Mouse (Mus musculus): ENCODE results near the gene Gprasp1. TPM values are rescaled to one million over a fixed set of nuclear protein-coding genes. Genes with fewer than 3 reads are reported as not detected.
"Not testable (repeated sequence)": the region's sequence is repeated elsewhere in the genome, so short reads cannot be mapped to it uniquely, and the experiment has no call there.

The Gprasp1 gene
- polyA plus RNA-seq, 1 experiment from 2014 or later = 37.7 TPM

DNA sequence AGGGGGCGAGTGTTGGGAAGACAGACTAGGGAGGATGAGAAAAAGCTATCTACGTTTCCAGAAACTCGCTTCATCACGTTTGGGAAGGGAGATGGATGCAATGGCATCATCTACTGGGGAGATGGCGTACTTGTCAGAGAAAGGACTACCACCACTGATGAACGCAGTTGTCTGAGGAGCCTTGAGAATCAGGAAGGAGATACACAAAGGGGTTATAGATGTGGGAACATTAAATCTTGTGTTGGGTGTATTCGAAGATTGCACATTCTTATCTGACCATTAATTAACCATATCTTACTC, 473 bp downstream of the Gprasp1 start:
- ATAC-seq (ENCODE audit: insufficient number of reproducible peaks, insufficient read depth, low FRiP score, low read depth) = no peak
- WGBS = 14% methylated on average over 7 of the region's 7 CpGs

DNA sequence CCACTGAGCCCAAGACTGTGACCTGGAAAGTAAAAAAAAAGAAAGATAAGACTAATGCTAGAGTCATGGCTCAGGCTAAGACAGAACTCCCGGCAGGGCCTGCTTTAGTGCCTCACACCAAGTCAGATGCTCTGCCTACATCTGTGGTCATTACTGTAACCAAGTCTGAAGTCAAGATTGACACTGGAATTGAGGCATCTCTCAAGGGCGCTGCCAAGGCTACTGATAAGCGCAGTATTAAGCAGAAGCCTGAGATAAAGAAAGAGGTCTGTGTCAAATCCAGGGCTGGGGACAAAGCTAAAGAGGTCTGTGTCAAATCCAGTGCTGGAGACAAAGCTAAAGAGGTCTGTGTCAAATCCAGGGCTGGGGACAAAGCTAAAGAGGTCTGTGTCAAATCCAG, 2.8 kb downstream of the Gprasp1 start:
- 56% methylated on average over 3 of the region's 3 CpGs for WGBS
- peaks cover 29% of the 10 kb centered on the region for H3K36me3 ChIP-seq (ENCODE audit: control insufficient read depth, insufficient read depth, low read length)
- not testable (repeated sequence) for H3K4me1 ChIP-seq (ENCODE audit: control insufficient read depth in 2 of 2, insufficient read depth in 2 of 2, low read length in 2 of 2); H3K9ac ChIP-seq (ENCODE audit: low read length); H3K9me3 ChIP-seq (ENCODE audit: control insufficient read depth, low read length); ATAC-seq (ENCODE audit: insufficient number of reproducible peaks, insufficient read depth, low FRiP score, low read depth); H3K27ac ChIP-seq (replicated peaks in 1 of 2; ENCODE audit: control insufficient read depth in 1 of 2, insufficient read depth in 1 of 2, low read depth in 2 of 2, low read length in 2 of 2); H3K4me2 ChIP-seq (ENCODE audit: low read length); H3K4me3 ChIP-seq (ENCODE audit: control insufficient read depth in 1 of 2, insufficient read depth in 1 of 2, low read depth in 1 of 2, low read length in 2 of 2); H3K27me3 ChIP-seq (ENCODE audit: control insufficient read depth, insufficient read depth, low read length)

More for the DNA sequence above, 473 bp downstream of the Gprasp1 start:
- Histone ChIP-seq H3K27ac (replicated peaks in 1 of 2; ENCODE audit: control insufficient read depth in 1 of 2, insufficient read depth in 1 of 2, low read depth in 2 of 2, low read length in 2 of 2) (peak overlapping the region; percentile 46 to 81; a peak in 3 of 4 replicates), H3K4me1 (ENCODE audit: control insufficient read depth in 2 of 2, insufficient read depth in 2 of 2, low read length in 2 of 2) (no peaks in the 10 kb centered on the region), H3K4me3 (ENCODE audit: control insufficient read depth in 1 of 2, insufficient read depth in 1 of 2, low read depth in 1 of 2, low read length in 2 of 2) (peak overlapping the region; percentile 67 to 76), H3K27me3 (ENCODE audit: control insufficient read depth, insufficient read depth, low read length) (no peaks in the 10 kb centered on the region), H3K9ac (ENCODE audit: low read length) (peak overlapping the region; percentile 80), H3K4me2 (ENCODE audit: low read length) (peak overlapping the region; percentile 65), H3K36me3 (ENCODE audit: control insufficient read depth, insufficient read depth, low read length) (peaks cover 20% of the 10 kb centered on the region; the same call in 1 of the 2 replicates), H3K9me3 (ENCODE audit: control insufficient read depth, low read length) (no peaks in the 10 kb centered on the region)

DNA sequence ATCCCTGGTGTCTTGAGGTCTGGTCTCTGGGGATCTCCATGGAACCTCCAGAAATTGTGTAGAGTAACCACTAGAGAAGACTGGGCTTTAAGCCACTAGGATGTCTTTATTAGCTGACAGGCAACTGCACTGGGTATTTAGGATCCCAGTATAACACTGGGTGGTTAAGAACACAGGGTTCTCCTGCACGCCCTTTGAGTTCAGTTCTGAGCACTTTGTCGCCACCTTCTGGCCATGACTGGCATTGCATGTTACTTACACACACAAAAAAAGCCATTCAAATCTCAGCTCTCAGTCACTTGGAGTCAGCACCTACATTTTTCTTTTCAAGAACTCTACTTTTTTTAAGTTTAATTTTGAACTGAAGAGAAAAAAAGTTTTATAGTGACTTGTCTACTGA, 10.3 kb downstream of the Gprasp1 start:
- H3K36me3 ChIP-seq (ENCODE audit: control insufficient read depth, insufficient read depth, low read length) = peaks cover 36% of the 10 kb centered on the region
- no peak overlapping the region for H3K9ac ChIP-seq (ENCODE audit: low read length)
- no peaks in the 10 kb centered on the region for H3K9me3 ChIP-seq (ENCODE audit: control insufficient read depth, low read length)
- H3K4me2 ChIP-seq (ENCODE audit: low read length) = no peak overlapping the region
- no peaks in the 10 kb centered on the region for H3K27me3 ChIP-seq (ENCODE audit: control insufficient read depth, insufficient read depth, low read length)
- no peaks in the 10 kb centered on the region for H3K4me1 ChIP-seq (ENCODE audit: control insufficient read depth in 2 of 2, insufficient read depth in 2 of 2, low read length in 2 of 2)
- no peak overlapping the region for H3K27ac ChIP-seq (replicated peaks in 1 of 2; ENCODE audit: control insufficient read depth in 1 of 2, insufficient read depth in 1 of 2, low read depth in 2 of 2, low read length in 2 of 2)
- 0% methylated on average over 2 of the region's 2 CpGs for WGBS
- ATAC-seq (ENCODE audit: insufficient number of reproducible peaks, insufficient read depth, low FRiP score, low read depth) = no peak
- H3K4me3 ChIP-seq (ENCODE audit: control insufficient read depth in 1 of 2, insufficient read depth in 1 of 2, low read depth in 1 of 2, low read length in 2 of 2) = no peak overlapping the region

DNA sequence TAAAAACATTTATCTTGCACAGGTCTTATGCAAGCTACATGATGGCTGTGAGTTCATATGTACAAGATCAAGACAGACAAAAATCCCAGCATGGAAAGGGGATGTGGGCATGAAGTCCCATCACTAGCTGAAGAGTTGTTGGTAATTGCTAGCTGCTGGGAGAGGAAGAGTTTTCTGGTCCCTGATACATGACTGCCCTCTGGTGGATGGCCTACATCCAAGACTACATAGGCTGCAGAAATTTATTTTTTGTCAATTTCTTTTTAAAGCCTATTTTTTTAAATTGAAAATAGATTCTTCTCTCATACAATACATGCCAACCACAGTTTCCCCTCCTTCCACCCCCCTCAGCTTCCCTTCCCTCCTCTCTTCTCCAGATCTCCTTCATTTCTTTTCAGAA, 19.2 kb downstream of the Gprasp1 start:
- no peak overlapping the region for H3K9ac ChIP-seq (ENCODE audit: low read length)
- no peak overlapping the region for H3K4me2 ChIP-seq (ENCODE audit: low read length)
- H3K4me3 ChIP-seq (ENCODE audit: control insufficient read depth in 1 of 2, insufficient read depth in 1 of 2, low read depth in 1 of 2, low read length in 2 of 2) = no peak overlapping the region
- no peaks in the 10 kb centered on the region for H3K27me3 ChIP-seq (ENCODE audit: control insufficient read depth, insufficient read depth, low read length)
- no peak for ATAC-seq (ENCODE audit: insufficient number of reproducible peaks, insufficient read depth, low FRiP score, low read depth)
- peaks cover 23% of the 10 kb centered on the region for H3K36me3 ChIP-seq (ENCODE audit: control insufficient read depth, insufficient read depth, low read length)
- no peaks in the 10 kb centered on the region for H3K4me1 ChIP-seq (ENCODE audit: control insufficient read depth in 2 of 2, insufficient read depth in 2 of 2, low read length in 2 of 2)
- no peak overlapping the region for H3K27ac ChIP-seq (replicated peaks in 1 of 2; ENCODE audit: control insufficient read depth in 1 of 2, insufficient read depth in 1 of 2, low read depth in 2 of 2, low read length in 2 of 2)
- no peaks in the 10 kb centered on the region for H3K9me3 ChIP-seq (ENCODE audit: control insufficient read depth, low read length)

DNA sequence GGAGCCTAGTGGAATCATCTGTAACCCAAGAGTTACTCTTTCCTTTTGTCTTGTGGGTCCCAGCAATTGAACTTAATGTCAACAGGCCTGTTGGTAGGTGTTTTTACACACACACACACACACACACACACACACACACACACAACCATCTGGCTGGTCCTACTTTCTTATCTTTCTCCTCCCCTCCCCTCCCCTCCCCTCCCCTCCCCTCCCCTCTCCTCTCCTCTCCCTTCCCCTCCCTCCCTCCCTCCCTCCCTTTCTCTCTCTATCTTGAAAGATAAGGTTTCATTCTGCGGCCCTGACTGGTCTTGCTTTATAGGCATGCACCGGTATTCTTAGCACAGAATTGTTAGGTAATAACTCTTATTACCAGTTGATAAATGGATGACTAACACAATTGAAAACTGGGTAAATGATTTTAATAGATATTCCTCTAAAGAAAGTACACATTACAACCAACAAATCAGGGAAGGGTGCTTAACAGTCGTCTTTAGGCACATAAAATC, 25.6 kb downstream of the Gprasp1 start:
- 0 out of 2 replicates have a peak, but pooled peaks cover 5% of the 10 kb centered on the region for H3K36me3 ChIP-seq (ENCODE audit: control insufficient read depth, insufficient read depth, low read length)
- H3K27ac ChIP-seq (replicated peaks in 1 of 2; ENCODE audit: control insufficient read depth in 1 of 2, insufficient read depth in 1 of 2, low read depth in 2 of 2, low read length in 2 of 2) = no peak overlapping the region
- H3K9ac ChIP-seq (ENCODE audit: low read length) = no peak overlapping the region
- no peaks in the 10 kb centered on the region for H3K27me3 ChIP-seq (ENCODE audit: control insufficient read depth, insufficient read depth, low read length)
- no peak overlapping the region for H3K4me3 ChIP-seq (ENCODE audit: control insufficient read depth in 1 of 2, insufficient read depth in 1 of 2, low read depth in 1 of 2, low read length in 2 of 2)
- 0 out of 4 replicates have a peak, but pooled peaks cover 0 to 2% of the 10 kb centered on the region in 2 experiments for H3K4me1 ChIP-seq (ENCODE audit: control insufficient read depth in 2 of 2, insufficient read depth in 2 of 2, low read length in 2 of 2)
- WGBS = 29% methylated on average over 3 of the region's 3 CpGs
- no peak overlapping the region for H3K4me2 ChIP-seq (ENCODE audit: low read length)
- ATAC-seq (ENCODE audit: insufficient number of reproducible peaks, insufficient read depth, low FRiP score, low read depth) = no peak
- H3K9me3 ChIP-seq (ENCODE audit: control insufficient read depth, low read length) = no peaks in the 10 kb centered on the region

DNA sequence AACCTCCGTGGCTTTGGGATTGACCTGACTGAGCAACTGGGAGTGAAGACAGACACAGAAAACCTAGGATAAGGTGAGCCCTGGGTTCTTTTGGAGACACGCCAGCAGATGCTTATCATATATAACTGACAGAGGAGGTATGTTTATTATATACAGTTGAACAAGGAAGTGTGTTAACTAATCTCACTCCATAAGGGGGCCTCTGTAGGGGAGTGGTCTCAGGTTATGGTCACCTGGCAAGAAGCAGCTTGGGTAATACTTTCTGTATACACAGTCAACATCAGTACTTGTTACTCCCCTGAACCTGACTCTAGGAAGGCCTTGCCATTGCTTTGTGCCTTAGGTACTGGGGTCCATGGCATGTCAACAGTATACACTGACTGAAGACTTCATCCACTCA, 26.0 kb downstream of the Gprasp1 start:
- Histone ChIP-seq H3K4me3 (ENCODE audit: control insufficient read depth in 1 of 2, insufficient read depth in 1 of 2, low read depth in 1 of 2, low read length in 2 of 2) (no peak overlapping the region), H3K9ac (ENCODE audit: low read length) (no peak overlapping the region), H3K4me2 (ENCODE audit: low read length) (no peak overlapping the region), H3K27me3 (ENCODE audit: control insufficient read depth, insufficient read depth, low read length) (no peaks in the 10 kb centered on the region), H3K9me3 (ENCODE audit: control insufficient read depth, low read length) (no peaks in the 10 kb centered on the region), H3K36me3 (ENCODE audit: control insufficient read depth, insufficient read depth, low read length) (0 out of 2 replicates have a peak, but pooled peaks cover 4% of the 10 kb centered on the region), H3K4me1 (ENCODE audit: control insufficient read depth in 2 of 2, insufficient read depth in 2 of 2, low read length in 2 of 2) (0 out of 4 replicates have a peak, but pooled peaks cover 0 to 2% of the 10 kb centered on the region in 2 experiments), H3K27ac (replicated peaks in 1 of 2; ENCODE audit: control insufficient read depth in 1 of 2, insufficient read depth in 1 of 2, low read depth in 2 of 2, low read length in 2 of 2) (no peak overlapping the region)
- ATAC-seq (ENCODE audit: insufficient number of reproducible peaks, insufficient read depth, low FRiP score, low read depth) = no peak
- WGBS = 47% methylated on average over 2 of the region's 2 CpGs

DNA sequence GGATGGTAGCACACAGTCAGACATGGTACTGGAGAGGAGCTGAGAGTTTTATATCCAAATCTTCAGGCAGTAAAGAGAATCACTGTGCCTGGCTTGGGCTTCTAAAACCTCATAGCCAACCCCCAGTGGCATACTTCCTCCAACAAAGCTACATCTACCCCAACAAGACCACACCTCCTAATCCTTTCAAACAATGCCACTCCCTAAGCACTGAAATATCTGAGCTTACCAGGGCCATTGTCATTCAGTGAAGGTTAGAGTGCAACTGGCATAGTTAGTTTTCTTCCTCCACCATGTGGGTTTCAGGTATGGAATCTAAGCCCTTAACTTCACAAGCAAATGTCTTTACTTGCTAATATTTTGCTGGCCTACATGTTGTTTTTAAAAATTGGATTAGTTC, 49.0 kb downstream of the Gprasp1 start:
- Histone ChIP-seq H3K9me3 (ENCODE audit: control insufficient read depth, low read length) (no peaks in the 10 kb centered on the region), H3K27me3 (ENCODE audit: control insufficient read depth, insufficient read depth, low read length) (no peaks in the 10 kb centered on the region), H3K4me3 (ENCODE audit: control insufficient read depth in 1 of 2, insufficient read depth in 1 of 2, low read depth in 1 of 2, low read length in 2 of 2) (no peak overlapping the region), H3K9ac (ENCODE audit: low read length) (no peak overlapping the region), H3K27ac (replicated peaks in 1 of 2; ENCODE audit: control insufficient read depth in 1 of 2, insufficient read depth in 1 of 2, low read depth in 2 of 2, low read length in 2 of 2) (no peak overlapping the region), H3K4me1 (ENCODE audit: control insufficient read depth in 2 of 2, insufficient read depth in 2 of 2, low read length in 2 of 2) (peaks cover 0 to 4% of the 10 kb centered on the region in 2 experiments; a peak in 1 of 4 replicates), H3K4me2 (ENCODE audit: low read length) (no peak overlapping the region), H3K36me3 (ENCODE audit: control insufficient read depth, insufficient read depth, low read length) (no peaks in the 10 kb centered on the region)
- no peak for ATAC-seq (ENCODE audit: insufficient number of reproducible peaks, insufficient read depth, low FRiP score, low read depth)

DNA sequence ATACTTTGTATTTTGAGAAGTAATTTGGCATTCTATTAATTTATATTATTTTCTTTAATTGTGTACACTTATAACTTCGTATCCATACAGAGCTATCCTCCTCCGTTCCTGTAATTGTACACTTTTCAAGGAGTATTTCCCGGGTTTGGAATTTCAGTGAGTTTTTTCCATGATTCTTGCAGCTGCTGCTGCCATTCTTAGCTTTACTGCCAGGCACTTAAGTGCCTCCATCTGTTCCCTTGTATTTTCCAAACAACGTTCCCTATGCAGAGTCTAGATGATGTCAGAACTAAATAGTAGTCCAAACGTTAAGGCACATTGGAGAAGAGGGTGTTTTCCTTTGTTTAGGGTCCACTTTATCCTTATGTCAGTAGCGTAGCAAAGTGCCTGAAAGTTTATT, 49.8 kb downstream of the Gprasp1 start:
- Histone ChIP-seq H3K4me2 (ENCODE audit: low read length) (no peak overlapping the region), H3K9ac (ENCODE audit: low read length) (no peak overlapping the region), H3K27ac (replicated peaks in 1 of 2; ENCODE audit: control insufficient read depth in 1 of 2, insufficient read depth in 1 of 2, low read depth in 2 of 2, low read length in 2 of 2) (no peak overlapping the region), H3K27me3 (ENCODE audit: control insufficient read depth, insufficient read depth, low read length) (no peaks in the 10 kb centered on the region), H3K36me3 (ENCODE audit: control insufficient read depth, insufficient read depth, low read length) (no peaks in the 10 kb centered on the region), H3K4me3 (ENCODE audit: control insufficient read depth in 1 of 2, insufficient read depth in 1 of 2, low read depth in 1 of 2, low read length in 2 of 2) (no peak overlapping the region), H3K9me3 (ENCODE audit: control insufficient read depth, low read length) (no peaks in the 10 kb centered on the region), H3K4me1 (ENCODE audit: control insufficient read depth in 2 of 2, insufficient read depth in 2 of 2, low read length in 2 of 2) (peaks cover 0 to 4% of the 10 kb centered on the region in 2 experiments; a peak in 1 of 4 replicates)
- no peak for ATAC-seq (ENCODE audit: insufficient number of reproducible peaks, insufficient read depth, low FRiP score, low read depth)
- 76% methylated on average over 6 of the region's 6 CpGs for WGBS
